Mouse (Mus musculus) limb, embryonic 15.5 days (tissue): ENCODE measurements at regions not wholly inside any gene's neighbourhood (a gene's known extent, or its start where the extent isn't known, plus 50 kb on each side); places are given as distances from the start of the nearest gene placed in this dataset.
A peak's percentile ranks its signal among the peaks of the same experiment; 100 is the strongest.

Source experiments
- ATAC-seq: fragments of 200-750 bp; cut with Nextera tagmentation; 2 replicates; pipeline ENCODE4 v1.8.0; 2017; ENCODE audit warnings: low read depth, moderate TSS enrichment; ENCODE audit not compliant: insufficient number of reproducible peaks, low FRiP score, low TSS enrichment
- H3K27ac ChIP-seq: fragments of 300-500 bp; sonication (generic); 2 replicates; pipeline ENCODE4 v1.5.1; 2015; ENCODE audit warnings: moderate library complexity, mild to moderate bottlenecking, inconsistent platforms
- H3K27me3 ChIP-seq: fragments of 300-500 bp; sonication (generic); 2 replicates; pipeline ENCODE4 v1.6.1; 2015; ENCODE audit warnings: inconsistent platforms
- H3K36me3 ChIP-seq: fragments of 300-500 bp; sonication (generic); 2 replicates; pipeline ENCODE4 v1.6.1; 2015; ENCODE audit warnings: inconsistent platforms
- H3K4me1 ChIP-seq: fragments of 300-500 bp; sonication (generic); 2 replicates; pipeline ENCODE4 v1.6.1; 2015; ENCODE audit warnings: inconsistent platforms
- H3K4me2 ChIP-seq: fragments of 300-500 bp; sonication (generic); 2 replicates; pipeline ENCODE4 v1.6.1; 2015; ENCODE audit warnings: mild to moderate bottlenecking, inconsistent platforms
- H3K4me3 ChIP-seq: fragments of 300-500 bp; sonication (generic); 2 replicates; pipeline ENCODE4 v1.5.1; 2015; ENCODE audit warnings: mild to moderate bottlenecking, inconsistent platforms
- H3K9ac ChIP-seq: fragments of 300-500 bp; sonication (generic); 2 replicates; pipeline ENCODE4 v1.6.1; 2015; ENCODE audit warnings: inconsistent platforms
- H3K9me3 ChIP-seq: fragments of 300-500 bp; sonication (generic); 2 replicates; pipeline ENCODE4 v1.6.1; 2016; ENCODE audit warnings: inconsistent platforms
- WGBS: fragments of 180-500 bp; shearing (Covaris S2); methylation state at CpG from one replicate; pipeline ENCODE4 v1.1.7; 2015; 5-methylcytosine and 5-hydroxymethylcytosine counted together

DNA sequence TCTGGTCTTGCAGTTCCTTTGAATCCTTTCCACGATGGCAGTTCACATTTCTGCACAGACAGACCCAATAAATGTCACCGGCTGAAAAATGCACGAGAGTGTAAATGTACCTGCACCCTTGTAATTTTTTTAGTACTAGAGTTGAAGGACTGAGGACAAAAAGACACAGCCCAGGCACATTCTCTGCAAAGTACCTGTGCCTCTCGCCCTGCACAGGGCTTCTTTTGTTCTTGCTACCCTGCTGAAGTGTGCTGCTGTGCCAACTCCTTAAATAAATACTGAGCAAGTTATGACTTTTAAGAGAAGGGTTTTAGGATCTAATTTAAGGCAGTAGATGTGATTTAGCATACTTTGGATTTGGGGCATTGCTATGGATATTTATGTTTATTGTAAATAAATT lies 118.5 kb upstream of the Mast4 start:
- Histone ChIP-seq H3K4me3 (no peak overlapping the region), H3K4me2 (no peak overlapping the region), H3K27me3 (no peaks in the 10 kb centered on the region), H3K9me3 (no peaks in the 10 kb centered on the region), H3K36me3 (no peaks in the 10 kb centered on the region), H3K4me1 (no peaks in the 10 kb centered on the region), H3K27ac (no peak overlapping the region), H3K9ac (no peak overlapping the region)
- 30% methylated on average over 4 of the region's 4 CpGs for WGBS
- ATAC-seq = no peak

DNA sequence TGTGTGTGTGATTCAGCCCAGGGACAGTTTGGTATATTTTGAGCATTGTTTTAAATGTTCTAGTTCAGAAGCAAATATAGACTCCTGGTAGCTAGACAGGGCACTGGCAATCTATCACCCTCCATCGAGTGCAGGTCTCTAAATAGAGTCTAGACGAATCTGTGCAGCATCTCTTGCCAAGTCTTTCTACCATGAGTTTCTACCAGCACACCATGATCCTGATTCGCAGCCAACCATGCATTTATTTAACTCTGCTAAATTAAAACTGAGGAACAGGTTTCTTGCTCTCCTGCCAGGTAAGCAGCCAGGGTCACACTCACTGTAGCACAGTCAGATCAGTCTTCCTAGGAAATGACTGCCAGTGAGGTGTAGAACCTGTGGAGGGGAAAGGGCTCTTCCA lies 96.3 kb upstream of the Mast4 start:
- H3K4me1 ChIP-seq = no peaks in the 10 kb centered on the region
- no peak overlapping the region for H3K4me2 ChIP-seq
- no peaks in the 10 kb centered on the region for H3K36me3 ChIP-seq
- no peak overlapping the region for H3K9ac ChIP-seq
- no peak overlapping the region for H3K27ac ChIP-seq
- 66% methylated on average over 3 of the region's 3 CpGs for WGBS
- H3K9me3 ChIP-seq = no peaks in the 10 kb centered on the region
- no peak overlapping the region for H3K4me3 ChIP-seq
- no peak for ATAC-seq
- no peaks in the 10 kb centered on the region for H3K27me3 ChIP-seq

DNA sequence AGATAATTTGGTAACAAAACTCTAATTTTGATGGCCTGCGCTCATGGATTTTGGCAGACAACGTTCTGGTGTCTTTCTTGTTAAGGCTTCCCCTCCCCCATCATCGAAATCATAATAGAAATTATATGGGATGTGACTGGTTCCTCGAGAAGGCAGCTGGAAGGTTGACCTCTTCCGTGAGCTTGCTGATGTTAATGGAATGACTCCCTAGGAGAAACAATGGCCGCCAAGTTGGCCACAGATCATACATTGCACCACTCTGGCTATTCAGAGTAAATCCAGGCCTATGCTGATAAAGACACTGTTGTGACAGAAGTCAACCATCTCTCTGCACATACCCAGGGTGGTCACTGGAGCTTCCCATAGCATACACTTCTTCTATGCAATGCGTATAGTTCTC lies 89.7 kb upstream of the Mast4 start:
- Histone ChIP-seq H3K36me3 (no peaks in the 10 kb centered on the region), H3K4me1 (peaks cover 11% of the 10 kb centered on the region; the same call in 1 of the 2 replicates), H3K4me3 (no peak overlapping the region), H3K4me2 (no peak overlapping the region), H3K9me3 (no peaks in the 10 kb centered on the region), H3K9ac (no peak overlapping the region), H3K27ac (no peak overlapping the region), H3K27me3 (no peaks in the 10 kb centered on the region)
- ATAC-seq = no peak
- WGBS = 85% methylated on average over 7 of the region's 7 CpGs

DNA sequence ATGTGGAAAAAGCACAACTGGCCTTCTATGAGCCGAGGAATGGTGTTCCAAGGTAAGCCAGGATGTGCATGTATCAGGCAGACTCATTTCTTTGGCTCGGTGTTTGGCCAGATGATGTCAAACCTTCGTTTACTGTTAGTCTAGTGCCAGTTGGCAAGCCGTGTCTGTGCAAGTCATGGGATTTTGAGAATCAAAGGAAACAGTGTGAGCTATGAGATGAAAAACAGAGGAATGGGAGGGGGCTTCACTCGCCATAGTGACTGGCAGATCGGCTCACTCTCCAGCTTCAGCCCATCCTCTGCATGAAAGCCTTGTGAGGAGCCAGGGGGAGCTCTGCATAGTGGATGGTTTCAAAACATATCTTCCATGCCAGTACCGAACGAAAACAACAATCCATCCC lies 89.1 kb upstream of the Mast4 start:
- WGBS = 65% methylated on average over 8 of the region's 8 CpGs
- Histone ChIP-seq H3K4me1 (peaks cover 11% of the 10 kb centered on the region; the same call in 1 of the 2 replicates), H3K9ac (no peak overlapping the region), H3K36me3 (no peaks in the 10 kb centered on the region), H3K27ac (no peak overlapping the region), H3K4me3 (no peak overlapping the region), H3K4me2 (no peak overlapping the region), H3K9me3 (no peaks in the 10 kb centered on the region), H3K27me3 (no peaks in the 10 kb centered on the region)
- ATAC-seq = 0 out of 2 replicates have a peak, but pooled peaks have one; percentile 40

DNA sequence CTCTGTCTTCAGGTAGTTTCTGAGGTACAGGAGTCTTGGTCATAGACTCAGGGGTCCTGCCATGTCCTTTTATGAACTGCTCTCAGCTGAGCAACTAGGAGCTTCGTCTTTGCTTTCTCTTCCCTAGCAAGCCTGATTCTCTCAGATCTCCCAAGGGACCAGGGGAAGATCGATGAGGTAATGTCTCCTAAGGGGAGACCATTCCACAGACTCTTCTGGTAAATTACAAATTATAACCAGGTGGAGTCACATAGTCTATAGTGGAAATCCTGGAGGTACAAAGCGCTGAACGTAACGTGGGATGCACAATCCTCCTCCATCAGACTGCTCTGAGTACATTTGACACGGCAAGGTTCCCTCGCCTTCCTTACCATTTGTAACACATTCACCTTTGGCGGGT lies 88.7 kb upstream of the Mast4 start:
- H3K9ac ChIP-seq = no peak overlapping the region
- no peak for ATAC-seq
- H3K4me2 ChIP-seq = no peak overlapping the region
- 68% methylated on average over 8 of the region's 8 CpGs for WGBS
- no peaks in the 10 kb centered on the region for H3K36me3 ChIP-seq
- no peak overlapping the region for H3K4me3 ChIP-seq
- H3K4me1 ChIP-seq = peaks cover 11% of the 10 kb centered on the region; the same call in 1 of the 2 replicates
- no peaks in the 10 kb centered on the region for H3K27me3 ChIP-seq
- H3K27ac ChIP-seq = no peak overlapping the region
- H3K9me3 ChIP-seq = no peaks in the 10 kb centered on the region

DNA sequence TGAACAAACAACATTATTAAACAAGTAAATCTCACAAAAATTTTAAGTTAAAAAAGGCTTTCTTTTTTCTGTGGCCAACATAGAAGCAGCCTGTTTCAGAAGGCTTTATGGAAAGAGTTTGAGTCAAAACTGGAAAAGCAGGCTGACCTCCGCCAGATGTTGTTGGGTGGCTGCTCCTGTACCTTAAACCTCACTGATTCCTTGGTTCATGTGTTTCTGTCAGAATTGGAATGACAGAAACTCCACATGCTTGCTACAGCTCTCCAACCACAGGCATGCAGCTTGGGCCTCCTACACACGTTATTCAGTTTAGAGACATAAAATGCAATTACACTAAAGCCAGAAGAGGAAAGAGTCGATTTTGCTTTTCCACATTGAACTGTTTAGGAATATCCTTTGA lies 84.8 kb upstream of the Mast4 start:
- WGBS = 37% methylated on average over 3 of the region's 3 CpGs
- Histone ChIP-seq H3K4me1 (peaks cover 11% of the 10 kb centered on the region; the same call in 1 of the 2 replicates), H3K4me3 (no peak overlapping the region), H3K27me3 (no peaks in the 10 kb centered on the region), H3K36me3 (no peaks in the 10 kb centered on the region), H3K4me2 (no peak overlapping the region), H3K9me3 (no peaks in the 10 kb centered on the region), H3K9ac (no peak overlapping the region), H3K27ac (no peak overlapping the region)
- ATAC-seq = no peak

DNA sequence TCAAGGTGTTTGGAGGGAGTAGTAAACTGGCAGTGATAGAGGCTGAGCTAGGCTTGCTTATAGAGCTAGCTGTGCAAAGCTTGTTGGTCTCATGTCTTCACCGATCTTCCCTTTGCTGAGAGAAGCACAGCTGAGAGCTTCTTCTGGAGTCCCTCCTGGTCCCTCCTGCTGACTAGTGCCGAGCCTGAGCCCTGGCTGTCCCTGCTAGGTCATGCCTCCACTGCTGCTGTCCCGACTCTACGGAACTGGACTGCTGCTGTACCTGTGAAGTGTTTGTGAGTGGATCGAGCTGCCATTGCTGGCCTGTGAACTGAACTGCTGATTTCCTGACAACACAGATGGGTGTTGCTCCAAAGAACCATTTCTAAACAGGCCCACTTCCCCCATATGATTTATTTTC lies 83.0 kb upstream of the Mast4 start:
- H3K36me3 ChIP-seq = no peaks in the 10 kb centered on the region
- no peak for ATAC-seq
- no peak overlapping the region for H3K9ac ChIP-seq
- H3K4me2 ChIP-seq = no peak overlapping the region
- no peaks in the 10 kb centered on the region for H3K9me3 ChIP-seq
- no peak overlapping the region for H3K27ac ChIP-seq
- 90% methylated on average over 5 of the region's 5 CpGs for WGBS
- no peak overlapping the region for H3K4me3 ChIP-seq
- H3K4me1 ChIP-seq = 0 out of 2 replicates have a peak, but pooled peaks cover 4% of the 10 kb centered on the region
- no peaks in the 10 kb centered on the region for H3K27me3 ChIP-seq

DNA sequence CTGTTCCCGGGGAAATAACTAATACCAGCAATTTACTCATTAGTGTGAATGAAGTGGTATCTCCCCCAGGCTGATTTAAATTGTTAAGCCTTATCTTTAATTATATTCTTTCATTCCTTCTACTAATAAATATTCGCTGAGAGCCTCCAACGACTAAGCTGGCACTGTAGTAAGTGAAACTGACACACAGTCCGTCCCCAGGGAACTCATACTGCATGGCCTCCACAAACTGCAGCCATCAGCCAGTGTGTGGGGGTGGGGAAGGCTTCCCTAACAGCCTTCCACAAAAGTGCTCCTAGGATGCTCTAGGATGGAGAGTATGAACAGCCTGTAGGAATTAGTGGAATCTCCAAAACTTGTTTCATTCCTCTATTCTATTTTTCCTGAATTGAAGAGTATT lies 81.0 kb upstream of the Mast4 start:
- Histone ChIP-seq H3K27me3 (no peaks in the 10 kb centered on the region), H3K4me3 (no peak overlapping the region), H3K4me1 (0 out of 2 replicates have a peak, but pooled peaks cover 4% of the 10 kb centered on the region), H3K27ac (no peak overlapping the region), H3K4me2 (no peak overlapping the region), H3K9ac (no peak overlapping the region), H3K36me3 (no peaks in the 10 kb centered on the region), H3K9me3 (no peaks in the 10 kb centered on the region)
- no peak for ATAC-seq
- WGBS = 45% methylated on average over 4 of the region's 4 CpGs

DNA sequence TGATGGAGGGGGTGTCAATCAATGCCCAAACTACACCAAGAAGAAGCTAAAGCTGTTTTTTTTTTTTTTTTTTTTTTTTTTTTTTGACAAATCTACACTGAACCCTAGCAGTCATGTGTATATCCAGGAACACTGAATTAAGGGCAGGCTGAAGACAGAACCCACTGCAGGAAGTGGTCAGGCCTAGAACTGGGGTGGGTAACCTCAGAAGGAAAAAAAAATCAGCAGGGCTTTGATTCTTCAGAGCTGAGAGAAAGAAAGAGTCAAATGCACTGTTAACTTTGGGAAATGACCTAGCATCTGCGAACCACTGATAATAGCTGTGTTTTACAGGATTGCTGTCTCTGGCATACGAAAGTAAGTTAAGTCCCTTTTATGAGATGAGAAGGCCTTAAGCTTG lies 78.3 kb upstream of the Mast4 start:
- Histone ChIP-seq H3K9ac (no peak overlapping the region), H3K4me2 (no peak overlapping the region), H3K36me3 (no peaks in the 10 kb centered on the region), H3K4me1 (peaks cover 6% of the 10 kb centered on the region; the same call in 1 of the 2 replicates), H3K9me3 (no peaks in the 10 kb centered on the region), H3K4me3 (no peak overlapping the region), H3K27ac (no peak overlapping the region), H3K27me3 (no peaks in the 10 kb centered on the region)
- WGBS = 71% methylated on average over 2 of the region's 2 CpGs
- no peak for ATAC-seq

DNA sequence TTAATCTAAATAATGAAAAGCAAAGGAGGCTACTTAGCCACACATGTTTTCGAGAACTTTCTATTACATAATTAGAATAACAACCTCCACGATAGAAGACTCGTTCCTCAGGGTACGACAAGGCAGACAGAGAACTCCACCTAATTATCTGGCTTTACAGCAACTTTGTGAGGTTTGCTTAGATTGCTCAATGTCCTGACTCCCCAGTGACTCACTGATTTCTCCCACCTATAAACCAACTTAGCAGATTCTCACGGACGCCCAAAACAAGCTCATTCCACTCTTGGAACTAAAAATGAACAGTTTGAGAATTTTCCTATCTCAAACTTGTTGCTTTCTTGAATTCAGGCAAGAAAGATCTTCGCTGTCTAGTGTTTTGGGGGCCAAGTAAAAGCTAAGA lies 75.0 kb upstream of the Mast4 start:
- H3K36me3 ChIP-seq = no peaks in the 10 kb centered on the region
- 37% methylated on average over 7 of the region's 7 CpGs for WGBS
- no peak overlapping the region for H3K4me3 ChIP-seq
- peak overlapping the region; percentile 38; the same call in 1 of the 2 replicates for H3K27ac ChIP-seq
- H3K9ac ChIP-seq = no peak overlapping the region
- peaks cover 6% of the 10 kb centered on the region; the same call in 1 of the 2 replicates for H3K4me1 ChIP-seq
- ATAC-seq = no peak
- H3K9me3 ChIP-seq = no peaks in the 10 kb centered on the region
- H3K27me3 ChIP-seq = no peaks in the 10 kb centered on the region
- no peak overlapping the region for H3K4me2 ChIP-seq

DNA sequence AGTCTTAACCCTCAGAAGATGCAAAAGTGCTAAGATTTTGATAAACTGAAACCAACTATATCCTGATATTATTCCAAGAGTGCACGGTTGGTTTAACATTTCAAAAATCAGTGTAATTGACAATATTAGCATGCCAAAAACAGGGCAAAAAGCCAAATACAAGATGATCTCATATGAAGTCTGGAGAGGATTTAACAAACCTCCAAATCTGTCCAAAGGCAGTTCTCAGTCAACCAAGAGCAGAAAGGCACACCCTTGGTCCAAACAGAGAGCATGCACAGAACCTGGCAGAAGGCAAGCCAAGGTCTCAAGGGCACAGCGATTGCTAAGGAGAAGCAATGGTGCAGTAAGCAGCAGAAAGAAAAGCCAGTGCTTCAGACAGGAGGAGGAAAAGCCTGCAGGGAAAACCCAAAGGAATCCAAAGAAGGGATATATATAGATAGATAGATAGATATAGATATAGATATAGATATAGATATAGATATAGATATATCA lies 62.3 kb upstream of the Mast4 start:
- Histone ChIP-seq H3K36me3 (no peaks in the 10 kb centered on the region), H3K4me1 (no peaks in the 10 kb centered on the region), H3K27me3 (no peaks in the 10 kb centered on the region), H3K4me2 (no peak overlapping the region), H3K4me3 (no peak overlapping the region), H3K9ac (no peak overlapping the region), H3K9me3 (no peaks in the 10 kb centered on the region), H3K27ac (no peak overlapping the region)
- 74% methylated on average over 2 of the region's 2 CpGs for WGBS
- no peak for ATAC-seq

DNA sequence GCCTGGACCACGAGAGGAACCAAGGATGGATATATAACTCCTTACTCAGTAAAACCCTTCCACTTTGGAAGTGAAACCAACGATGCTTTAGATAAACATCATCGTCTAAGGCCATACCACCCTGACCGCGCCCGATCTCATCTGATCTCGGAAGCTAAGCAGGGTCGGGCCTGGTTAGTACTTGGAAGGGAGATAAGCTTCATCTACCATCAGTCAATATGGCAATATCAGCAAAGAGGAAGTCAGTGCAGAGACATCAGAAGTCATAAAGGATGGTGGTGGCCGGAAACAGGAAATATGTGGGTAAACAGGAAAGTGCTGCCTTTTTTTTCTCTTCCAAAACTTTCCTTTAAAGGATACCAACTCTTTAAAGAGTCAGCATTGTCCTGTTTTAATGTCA lies 61.8 kb upstream of the Mast4 start:
- no peaks in the 10 kb centered on the region for H3K4me1 ChIP-seq
- ATAC-seq = no peak
- H3K9me3 ChIP-seq = no peaks in the 10 kb centered on the region
- no peak overlapping the region for H3K4me3 ChIP-seq
- no peaks in the 10 kb centered on the region for H3K36me3 ChIP-seq
- H3K27ac ChIP-seq = no peak overlapping the region
- no peaks in the 10 kb centered on the region for H3K27me3 ChIP-seq
- no peak overlapping the region for H3K9ac ChIP-seq
- H3K4me2 ChIP-seq = no peak overlapping the region
- 81% methylated on average over 9 of the region's 9 CpGs for WGBS

DNA sequence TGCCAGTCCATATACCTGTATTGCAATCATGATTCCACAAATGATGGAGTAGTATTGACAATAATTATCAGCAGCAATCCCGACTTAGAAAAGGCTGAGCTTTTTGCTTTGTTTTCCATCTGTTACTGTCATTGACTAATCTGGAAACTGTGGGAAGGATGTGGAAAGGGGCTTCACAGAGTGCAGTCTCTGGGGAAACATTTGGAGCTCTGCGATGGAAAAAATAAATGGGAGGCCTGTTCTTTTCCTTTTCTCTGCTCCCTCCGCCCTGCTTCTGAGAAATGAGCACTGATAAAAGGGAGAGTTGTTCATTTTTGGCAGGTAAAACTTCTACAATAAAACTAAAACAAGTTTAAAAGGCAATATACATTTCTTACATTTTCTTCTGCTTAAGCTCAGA lies 58.3 kb upstream of the Mast4 start:
- ATAC-seq = no peak
- 39% methylated on average over 3 of the region's 3 CpGs for WGBS
- H3K9me3 ChIP-seq = no peaks in the 10 kb centered on the region
- H3K27ac ChIP-seq = no peak overlapping the region
- H3K4me1 ChIP-seq = no peaks in the 10 kb centered on the region
- no peaks in the 10 kb centered on the region for H3K27me3 ChIP-seq
- H3K4me3 ChIP-seq = no peak overlapping the region
- H3K4me2 ChIP-seq = no peak overlapping the region
- H3K36me3 ChIP-seq = no peaks in the 10 kb centered on the region
- H3K9ac ChIP-seq = no peak overlapping the region
